Mouse (Mus musculus) small intestine, adult 2 months (tissue): Measurements from ENCODE around the gene Cldnd1. TPM values are rescaled to one million over a fixed set of nuclear protein-coding genes. Genes with fewer than 3 reads are reported as not detected.

Source experiments
- H3K27ac ChIP-seq: fragments of 200-500 bp; 2 replicates; pipeline ENCODE4 v1.5.1; 2012; ENCODE audit warnings: low read depth, low read length, control low read depth, inconsistent platforms; ENCODE audit not compliant: insufficient read depth
- H3K27me3 ChIP-seq: fragments of 200-500 bp; 2 replicates; pipeline ENCODE4 v1.6.1; 2012; ENCODE audit warnings: mild to moderate bottlenecking, moderate library complexity, low read length, inconsistent platforms; ENCODE audit not compliant: control insufficient read depth, insufficient read depth
- H3K36me3 ChIP-seq: fragments of 200-500 bp; 2 replicates; pipeline ENCODE4 v1.6.1; 2012; ENCODE audit warnings: mild to moderate bottlenecking, low read length, control low read depth, inconsistent platforms; ENCODE audit not compliant: control insufficient read depth, insufficient read depth
- H3K4me1 ChIP-seq: fragments of 200-500 bp; 2 replicates; pipeline ENCODE4 v1.6.1; 2012; ENCODE audit warnings: low read length, inconsistent platforms, mixed read lengths; ENCODE audit not compliant: control insufficient read depth, insufficient read depth, insufficient read length
- H3K4me3 ChIP-seq: fragments of 200-500 bp; 2 replicates; pipeline ENCODE4 v1.5.1; 2012; ENCODE audit warnings: low read depth, mild to moderate bottlenecking, control low read depth, inconsistent platforms, low read length, moderate library complexity
- CTCF ChIP-seq: fragments of 200-500 bp; IDR thresholded peaks from 2 replicates; pipeline ENCODE4 v1.5.1; 2012; ENCODE audit warnings: low read depth, mild to moderate bottlenecking, control low read depth, inconsistent platforms, low read length, moderate library complexity, mixed read lengths; ENCODE audit not compliant: insufficient replicate concordance, insufficient read length; ENCODE audit errors: extremely low read depth
- POLR2A ChIP-seq: fragments of 200-500 bp; IDR thresholded peaks from 2 replicates; pipeline ENCODE4 v1.6.1; 2012; ENCODE audit warnings: low read depth, mild to moderate bottlenecking, control low read depth, inconsistent platforms, low read length, moderate library complexity
- WGBS: fragments of 180-500 bp; shearing (Covaris S2); methylation state at CpG from one replicate; pipeline ENCODE4 v1.1.7; 2018; 5-methylcytosine and 5-hydroxymethylcytosine counted together
- polyA plus RNA-seq: library from polyadenylated mRNA; depleted of rRNA; stranded (reverse); fragments of >200 nt; gene quantifications from 2 replicates; pipeline ENCODE4 v1.2.3, GENCODE M21; 2012

Gene Cldnd1
- polyA plus RNA-seq, 1 experiment: 43.0 TPM

DNA sequence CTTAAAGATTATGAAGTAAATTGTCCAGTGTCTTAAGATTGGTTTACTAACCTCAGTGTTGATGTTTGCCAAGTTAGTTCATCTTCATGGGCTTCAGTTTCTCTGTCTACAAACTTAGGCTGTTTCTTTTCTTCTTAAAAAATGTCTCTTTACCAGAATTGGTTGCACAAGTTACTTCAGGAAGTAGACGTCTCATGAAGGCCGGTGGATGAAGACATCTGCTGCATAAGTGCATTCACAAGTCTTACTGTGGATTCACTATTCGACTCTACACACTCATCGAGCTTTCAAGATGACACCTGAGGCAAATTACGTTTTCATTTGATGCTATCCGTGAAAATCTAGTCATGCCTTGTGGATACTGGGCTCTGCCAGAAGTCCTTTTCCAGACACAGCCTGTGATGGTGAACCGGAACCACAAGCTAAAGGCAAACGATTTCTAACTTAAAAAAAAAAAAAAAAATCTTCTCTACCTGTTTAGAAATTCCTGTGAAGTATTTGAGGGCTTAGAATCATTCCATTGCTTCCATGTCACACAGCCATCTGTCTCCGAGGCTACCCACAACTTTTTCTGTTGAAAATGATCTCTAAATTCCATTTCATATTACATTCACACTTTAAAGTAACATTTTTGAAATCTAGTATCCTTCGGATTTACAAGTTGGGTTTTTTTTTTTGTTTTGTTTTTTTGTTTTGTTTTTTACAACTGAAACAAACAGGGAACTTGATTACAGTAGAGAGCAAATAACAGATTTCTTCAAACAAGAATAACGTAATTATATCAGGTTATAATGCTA, 832 bp upstream of the Cldnd1 start:
- no peaks in the 10 kb centered on the region for H3K27me3 ChIP-seq
- no peak overlapping the region for H3K27ac ChIP-seq
- TF ChIP-seq POLR2A (no peak), CTCF (no peak)
- WGBS: 59% methylated on average over 11 of the region's 11 CpGs
- no peaks in the 10 kb centered on the region for H3K4me1 ChIP-seq
- peaks cover 12% of the 10 kb centered on the region for H3K36me3 ChIP-seq
- no peak overlapping the region for H3K4me3 ChIP-seq

DNA sequence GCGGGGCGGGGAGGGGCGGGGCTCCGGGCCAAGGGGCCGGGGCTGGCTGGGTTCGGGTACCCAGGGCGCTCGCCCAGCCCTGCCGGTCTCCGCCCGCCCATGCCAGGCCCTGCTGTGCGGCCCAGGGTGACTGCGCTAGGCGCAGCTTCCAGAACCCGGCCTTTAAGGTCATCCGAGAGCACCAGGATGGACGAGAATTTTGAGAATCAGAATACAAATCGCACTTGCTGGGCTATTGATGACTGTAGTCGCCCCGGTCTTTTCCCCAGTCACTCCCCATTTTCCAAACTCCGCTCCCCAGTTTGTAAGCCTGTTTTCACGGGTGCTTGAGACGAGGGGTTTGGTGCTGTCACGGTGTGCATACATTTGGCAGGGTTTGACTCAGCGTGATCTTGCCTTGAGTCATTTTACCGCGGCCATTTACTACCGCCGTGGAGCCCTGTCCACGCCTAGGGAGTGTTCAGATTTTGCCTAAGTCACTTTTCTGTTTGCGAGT, 514 bp downstream of the Cldnd1 start:
- WGBS: under 1% methylated on average over 31 of the region's 31 CpGs
- Histone ChIP-seq H3K27me3 (no peaks in the 10 kb centered on the region), H3K4me3 (peak overlapping the region; percentile 65), H3K36me3 (peaks cover 21% of the 10 kb centered on the region), H3K27ac (peak overlapping the region; percentile 50; the same call in 1 of the 2 replicates), H3K4me1 (no peaks in the 10 kb centered on the region)
- no peak for TF ChIP-seq POLR2A

DNA sequence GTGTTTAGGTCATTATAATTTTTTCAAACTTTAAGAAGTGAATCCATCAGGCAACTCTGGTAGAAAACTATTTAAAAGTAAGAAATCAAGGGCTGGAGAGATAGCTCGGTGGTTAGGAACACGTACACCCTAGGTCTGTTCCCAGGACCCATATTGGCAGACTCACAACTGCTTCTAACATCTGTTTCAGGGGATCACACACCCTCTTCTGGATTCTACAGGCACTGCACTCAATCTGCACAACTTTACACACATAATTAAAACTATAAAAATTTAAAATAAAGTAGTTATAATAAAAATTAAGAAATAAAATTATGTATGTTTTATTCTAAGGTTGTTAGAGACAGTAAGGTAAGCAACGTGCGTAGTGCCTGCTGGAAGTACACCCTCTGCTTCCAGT, 10.5 kb downstream of the Cldnd1 start:
- Histone ChIP-seq H3K4me1 (no peaks in the 10 kb centered on the region), H3K4me3 (no peak overlapping the region), H3K27ac (no peak overlapping the region), H3K36me3 (peaks cover 14% of the 10 kb centered on the region), H3K27me3 (no peaks in the 10 kb centered on the region)
- no peak for TF ChIP-seq POLR2A
- TF ChIP-seq CTCF: no peak
- WGBS: 81% methylated on average over 4 of the region's 4 CpGs

DNA sequence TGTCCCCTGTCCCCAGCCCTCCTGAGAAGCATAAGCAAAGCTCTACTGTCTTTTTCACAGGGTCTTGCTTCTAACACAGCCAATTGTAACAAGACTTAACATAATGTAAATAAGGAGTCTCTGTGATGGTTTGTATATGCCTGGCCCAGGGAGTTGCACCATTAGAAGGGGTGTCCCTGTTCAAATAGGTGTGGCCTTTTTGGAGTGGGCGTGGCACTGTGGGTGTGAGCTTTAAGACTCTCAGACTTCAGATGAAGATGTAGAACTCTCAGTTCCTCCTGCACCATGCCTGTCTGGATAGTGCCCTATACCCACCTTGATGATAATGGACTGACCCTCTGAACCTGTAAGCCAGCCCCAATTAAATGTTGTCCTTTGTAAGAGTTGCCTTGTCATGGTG, 11.1 kb downstream of the Cldnd1 start:
- TF ChIP-seq POLR2A: no peak
- Histone ChIP-seq H3K4me1 (no peaks in the 10 kb centered on the region), H3K27me3 (no peaks in the 10 kb centered on the region), H3K4me3 (no peak overlapping the region), H3K27ac (no peak overlapping the region), H3K36me3 (peaks cover 11% of the 10 kb centered on the region)
- 94% methylated on average over 1 of the region's 1 CpGs for WGBS

DNA sequence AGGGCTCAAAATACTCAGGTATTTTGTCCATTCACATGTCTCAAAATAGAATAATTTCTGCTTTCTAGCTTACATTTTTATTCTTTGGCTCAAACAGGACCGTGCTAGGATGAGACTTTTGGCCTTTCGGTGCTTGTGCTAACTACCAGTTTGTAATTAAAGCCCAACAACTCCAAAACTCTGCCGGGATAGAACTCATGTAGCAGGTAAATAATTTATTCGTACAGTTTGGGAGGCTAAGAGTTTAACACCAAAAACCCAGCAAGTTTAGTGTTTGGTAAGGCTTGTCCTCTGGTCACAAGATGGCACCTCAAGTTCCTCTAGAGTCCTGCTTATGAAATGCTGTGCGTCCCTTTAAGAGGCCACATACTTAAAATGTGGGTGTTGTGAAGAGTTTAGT, 13.0 kb downstream of the Cldnd1 start:
- no peak for TF ChIP-seq CTCF
- H3K4me1 ChIP-seq: no peaks in the 10 kb centered on the region
- H3K27ac ChIP-seq: no peak overlapping the region
- H3K4me3 ChIP-seq: no peak overlapping the region
- H3K36me3 ChIP-seq: peaks cover 3% of the 10 kb centered on the region; the same call in 1 of the 2 replicates
- H3K27me3 ChIP-seq: no peaks in the 10 kb centered on the region
- 93% methylated on average over 5 of the region's 5 CpGs for WGBS

DNA sequence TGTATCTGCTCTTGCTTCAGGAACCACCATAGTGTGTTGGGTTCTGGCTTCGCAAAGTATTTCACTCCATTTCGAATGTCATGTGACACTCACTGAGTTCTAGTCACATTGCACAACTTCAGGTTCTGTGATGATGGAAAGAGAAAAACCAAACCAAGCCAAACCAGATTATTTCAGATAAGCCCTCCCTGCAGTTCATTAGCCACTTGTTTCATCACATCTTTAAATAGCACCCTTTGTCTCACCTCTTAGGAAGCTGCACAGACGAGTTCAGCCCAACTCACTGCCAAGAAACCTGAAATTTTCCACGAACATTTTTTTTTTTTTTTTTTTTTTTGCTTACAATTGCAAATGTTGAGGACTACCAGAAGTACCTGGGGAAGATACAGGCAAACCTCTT, 19.0 kb downstream of the Cldnd1 start:
- Histone ChIP-seq H3K36me3 (peaks cover 2% of the 10 kb centered on the region; the same call in 1 of the 2 replicates), H3K27ac (no peak overlapping the region), H3K4me3 (no peak overlapping the region), H3K27me3 (no peaks in the 10 kb centered on the region), H3K4me1 (no peaks in the 10 kb centered on the region)
- 66% methylated on average over 4 of the region's 4 CpGs for WGBS
- TF ChIP-seq POLR2A (no peak), CTCF (no peak)

DNA sequence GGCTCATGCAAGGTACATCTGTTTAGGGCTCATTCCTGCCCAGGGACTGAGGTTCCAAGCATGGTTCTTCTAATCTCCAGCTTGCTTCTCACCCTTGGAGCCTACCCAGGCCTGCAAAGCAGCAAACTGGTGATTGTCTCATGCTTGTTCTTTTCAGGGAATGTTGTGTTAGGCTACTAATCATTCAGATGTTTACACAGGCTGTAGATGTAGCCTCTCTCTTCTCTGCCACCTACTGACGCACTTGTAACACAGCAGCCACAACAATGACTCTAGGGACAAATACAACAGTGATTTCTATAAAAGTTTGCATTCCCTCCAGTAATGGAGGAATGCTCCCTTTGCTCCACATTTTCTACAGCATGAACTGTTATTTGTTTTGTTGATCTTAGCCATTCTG, 23.6 kb downstream of the Cldnd1 start:
- Histone ChIP-seq H3K27ac (no peak overlapping the region), H3K27me3 (no peaks in the 10 kb centered on the region), H3K36me3 (no peaks in the 10 kb centered on the region), H3K4me3 (no peak overlapping the region), H3K4me1 (no peaks in the 10 kb centered on the region)
- 9% methylated on average over 1 of the region's 1 CpGs for WGBS
- TF ChIP-seq POLR2A (no peak), CTCF (no peak)
